Mouse (Mus musculus): ENCODE data around the gene Tmem114. TPM values are rescaled to one million over a fixed set of nuclear protein-coding genes. Genes with fewer than 3 reads are reported as not detected.

Gene Tmem114
- polyA plus RNA-seq, 1 experiment from 2014 or later: 0.40 TPM

DNA sequence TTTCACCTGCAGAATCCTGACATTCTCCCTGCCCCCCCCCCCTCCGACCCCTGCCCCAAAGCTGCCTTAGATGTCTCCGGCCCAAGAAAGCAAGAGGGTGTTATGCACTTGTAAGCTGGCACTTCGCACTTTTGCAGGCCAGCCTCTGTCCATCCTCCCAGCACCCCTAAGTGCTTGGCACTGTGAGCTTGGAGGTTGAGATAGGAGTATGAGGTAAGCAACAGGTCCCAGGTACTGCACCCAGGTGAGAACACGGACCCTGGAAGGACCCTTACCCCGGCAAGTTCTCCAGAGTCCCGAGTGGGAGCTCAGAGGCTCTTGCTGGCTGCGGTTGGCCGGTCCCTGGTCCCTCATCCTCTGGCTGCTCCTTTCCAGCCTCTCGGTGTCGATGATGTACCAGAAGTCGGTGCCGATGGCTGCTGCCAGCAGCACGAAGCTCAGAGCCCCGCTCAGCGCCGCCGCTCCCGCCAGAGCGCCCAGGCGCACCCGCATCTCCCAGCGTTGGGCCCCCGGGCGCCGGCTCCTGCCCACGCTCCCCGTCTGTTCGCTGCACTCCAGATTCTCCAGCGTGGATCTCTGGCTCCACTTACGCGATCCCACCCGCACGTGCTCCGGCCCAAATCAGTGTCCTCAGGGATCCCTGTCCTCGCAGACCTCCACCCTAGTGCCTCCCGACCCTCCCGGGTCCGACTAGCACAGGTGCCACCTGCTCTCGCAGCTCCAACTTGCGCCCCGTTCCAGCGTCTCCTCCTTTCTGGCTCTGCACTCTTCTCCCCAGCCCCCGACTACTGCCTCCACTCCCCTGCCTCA lies 570 bp downstream of the Tmem114 start:
- Histone ChIP-seq H3K27me3 (peaks cover 62% of the 10 kb centered on the region), H3K4me3 (peak overlapping the region; percentile 39), H3K27ac (replicated peaks) (no peak overlapping the region), H3K36me3 (no peaks in the 10 kb centered on the region), H3K4me2 (peak overlapping the region; percentile 64), H3K4me1 (replicated peaks) (peaks cover 11% of the 10 kb centered on the region), H3K9ac (peak overlapping the region; percentile 56), H3K9me3 (no peaks in the 10 kb centered on the region)
- 3% methylated on average over 43 of the region's 43 CpGs for WGBS
- 0 out of 2 replicates have a peak, but pooled peaks have one; percentile 19 for ATAC-seq (ENCODE audit: low read depth)

GRCm38 (mm10) chr16:8423626-8424114 lies 1.3 kb downstream of the Tmem114 start:
- Histone ChIP-seq H3K4me2 (no peak overlapping the region), H3K27ac (replicated peaks) (no peak overlapping the region), H3K4me1 (replicated peaks) (peaks cover 11% of the 10 kb centered on the region), H3K9me3 (no peaks in the 10 kb centered on the region), H3K4me3 (no peak overlapping the region), H3K27me3 (peaks cover 62% of the 10 kb centered on the region), H3K9ac (no peak overlapping the region), H3K36me3 (no peaks in the 10 kb centered on the region)
- WGBS: 39% methylated on average over 7 of the region's 7 CpGs
- ATAC-seq (ENCODE audit: low read depth): no peak

- no peak for ATAC-seq (ENCODE audit: low read depth)
- WGBS: 90% methylated on average over 4 of the region's 4 CpGs
- no peaks in the 10 kb centered on the region for H3K36me3 ChIP-seq
These were observed 4.1 kb downstream of the Tmem114 start for GRCm38 (mm10) chr16:8420842-8421241.

GRCm38 (mm10) chr16:8420381-8420780 lies 4.6 kb downstream of the Tmem114 start:
- H3K9me3 ChIP-seq: no peaks in the 10 kb centered on the region
- H3K4me1 ChIP-seq (replicated peaks): peaks cover 22% of the 10 kb centered on the region
- H3K27ac ChIP-seq (replicated peaks): no peak overlapping the region
- H3K4me3 ChIP-seq: no peak overlapping the region
- no peak overlapping the region for H3K4me2 ChIP-seq
- no peak overlapping the region for H3K9ac ChIP-seq
- ATAC-seq (ENCODE audit: low read depth): no peak
- peaks cover 38% of the 10 kb centered on the region for H3K27me3 ChIP-seq
- 69% methylated on average over 10 of the region's 10 CpGs for WGBS
- no peaks in the 10 kb centered on the region for H3K36me3 ChIP-seq

More at GRCm38 (mm10) chr16:8420842-8421241, 4.1 kb downstream of the Tmem114 start:
- Histone ChIP-seq H3K27ac (replicated peaks) (no peak overlapping the region), H3K4me3 (no peak overlapping the region), H3K4me2 (no peak overlapping the region), H3K27me3 (peaks cover 43% of the 10 kb centered on the region), H3K9me3 (no peaks in the 10 kb centered on the region), H3K4me1 (replicated peaks) (peaks cover 22% of the 10 kb centered on the region), H3K9ac (no peak overlapping the region)

GRCm38 (mm10) chr16:8419666-8420065 lies 5.3 kb downstream of the Tmem114 start:
- H3K36me3 ChIP-seq: no peaks in the 10 kb centered on the region
- H3K9ac ChIP-seq: no peak overlapping the region
- no peak overlapping the region for H3K4me2 ChIP-seq
- no peaks in the 10 kb centered on the region for H3K9me3 ChIP-seq
- H3K4me1 ChIP-seq (replicated peaks): peaks cover 19% of the 10 kb centered on the region
- 91% methylated on average over 8 of the region's 8 CpGs for WGBS
- H3K27me3 ChIP-seq: peaks cover 31% of the 10 kb centered on the region
- no peak overlapping the region for H3K27ac ChIP-seq (replicated peaks)
- no peak overlapping the region for H3K4me3 ChIP-seq
- ATAC-seq (ENCODE audit: low read depth): no peak

DNA sequence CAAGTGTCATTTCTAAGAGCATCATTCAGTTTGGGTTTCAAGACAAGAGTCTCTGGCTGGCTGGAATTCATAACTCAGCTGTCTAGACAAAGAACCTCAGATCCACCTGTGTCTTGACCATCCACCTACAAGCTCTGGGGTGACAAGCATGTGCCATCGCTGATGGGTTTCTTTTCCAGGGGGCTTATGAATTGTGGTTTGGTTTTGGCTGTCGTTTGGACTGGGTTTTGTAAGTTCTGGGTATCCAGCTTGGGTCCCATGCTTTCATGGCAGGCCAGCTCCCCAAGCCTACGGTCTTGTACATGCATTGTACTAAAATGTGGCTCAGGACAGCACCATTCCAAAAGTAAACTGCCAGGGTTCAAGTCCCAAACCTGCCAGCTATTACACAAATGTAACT lies 6.8 kb downstream of the Tmem114 start:
- WGBS: 88% methylated on average over 3 of the region's 3 CpGs
- no peak for ATAC-seq (ENCODE audit: low read depth)

GRCm38 (mm10) chr16:8417011-8417720 lies 7.8 kb downstream of the Tmem114 start:
- ATAC-seq (ENCODE audit: low read depth): peak; percentile 17; the same call in 1 of the 2 replicates
- H3K27me3 ChIP-seq: 0 out of 2 replicates have a peak, but pooled peaks cover 6% of the 10 kb centered on the region
- no peaks in the 10 kb centered on the region for H3K36me3 ChIP-seq
- H3K4me3 ChIP-seq: no peak overlapping the region
- peak overlapping the region; percentile 75 for H3K27ac ChIP-seq (replicated peaks)
- no peaks in the 10 kb centered on the region for H3K9me3 ChIP-seq
- no peak overlapping the region; the same call in 1 of the 2 replicates for H3K4me2 ChIP-seq
- WGBS: 38% methylated on average over 20 of the region's 20 CpGs
- peaks cover 11% of the 10 kb centered on the region for H3K4me1 ChIP-seq (replicated peaks)
- H3K9ac ChIP-seq: peak overlapping the region; percentile 26; the same call in 1 of the 2 replicates

More for the DNA sequence above, 6.8 kb downstream of the Tmem114 start:
- no peak overlapping the region for H3K27ac ChIP-seq (replicated peaks)
- no peaks in the 10 kb centered on the region for H3K9me3 ChIP-seq
- no peaks in the 10 kb centered on the region for H3K36me3 ChIP-seq
- peaks cover 11% of the 10 kb centered on the region for H3K4me1 ChIP-seq (replicated peaks)
- no peak overlapping the region for H3K9ac ChIP-seq
- H3K4me3 ChIP-seq: no peak overlapping the region
- peaks cover 16% of the 10 kb centered on the region for H3K27me3 ChIP-seq
- no peak overlapping the region for H3K4me2 ChIP-seq

DNA sequence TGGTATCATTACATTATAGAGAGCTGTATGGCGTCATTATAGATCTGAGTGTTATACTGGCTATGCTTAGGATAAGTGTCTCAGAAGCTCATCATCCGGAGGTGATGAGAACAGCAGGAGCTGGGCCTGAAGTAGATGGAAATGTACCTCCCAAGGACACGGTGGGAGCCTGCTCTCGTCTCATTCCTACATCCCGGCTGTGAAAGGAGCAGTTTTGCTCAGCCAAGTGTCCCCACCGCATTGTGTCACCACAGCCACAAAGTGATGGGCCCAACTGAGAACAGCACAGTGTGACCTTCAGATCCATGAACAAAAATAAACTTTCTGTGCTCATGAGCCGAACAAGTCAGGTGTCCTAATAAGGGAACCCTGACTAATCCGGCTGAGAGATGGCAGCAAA lies 8.9 kb downstream of the Tmem114 start:
- Histone ChIP-seq H3K4me1 (replicated peaks) (peaks cover 11% of the 10 kb centered on the region), H3K9ac (no peak overlapping the region), H3K27me3 (peaks cover 9% of the 10 kb centered on the region), H3K9me3 (no peaks in the 10 kb centered on the region), H3K27ac (replicated peaks) (no peak overlapping the region), H3K4me2 (no peak overlapping the region), H3K36me3 (no peaks in the 10 kb centered on the region), H3K4me3 (no peak overlapping the region)
- 79% methylated on average over 8 of the region's 8 CpGs for WGBS
- no peak for ATAC-seq (ENCODE audit: low read depth)

GRCm38 (mm10) chr16:8413441-8413840 lies 11.5 kb downstream of the Tmem114 start:
- H3K4me2 ChIP-seq: no peak overlapping the region
- H3K27me3 ChIP-seq: peaks cover 22% of the 10 kb centered on the region
- H3K9me3 ChIP-seq: no peaks in the 10 kb centered on the region
- no peak overlapping the region for H3K9ac ChIP-seq
- H3K27ac ChIP-seq (replicated peaks): no peak overlapping the region
- no peak overlapping the region for H3K4me3 ChIP-seq
- H3K36me3 ChIP-seq: no peaks in the 10 kb centered on the region
- ATAC-seq (ENCODE audit: low read depth): no peak
- 71% methylated on average over 8 of the region's 8 CpGs for WGBS
- H3K4me1 ChIP-seq (replicated peaks): peaks cover 11% of the 10 kb centered on the region

DNA sequence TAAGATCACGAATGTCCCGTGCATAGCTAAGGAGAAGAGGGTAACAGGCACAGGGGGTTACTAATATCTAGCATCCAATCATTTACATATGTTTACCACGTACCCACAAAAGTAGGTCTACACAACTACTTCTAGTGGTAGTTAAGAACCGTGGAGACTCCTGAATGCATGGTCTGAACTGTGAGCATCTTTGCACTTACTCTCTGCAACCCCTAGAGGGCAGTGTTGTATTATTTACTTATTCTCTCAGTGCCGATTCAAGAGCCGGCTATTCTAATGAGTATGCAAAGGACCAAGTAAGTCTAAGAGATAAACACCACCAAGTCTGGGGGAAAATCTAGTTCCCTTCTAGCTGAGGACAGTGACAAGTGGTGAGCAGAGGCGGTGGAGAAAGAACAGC lies 12.7 kb downstream of the Tmem114 start:
- Histone ChIP-seq H3K4me3 (no peak overlapping the region), H3K36me3 (no peaks in the 10 kb centered on the region), H3K9me3 (no peaks in the 10 kb centered on the region), H3K4me1 (replicated peaks) (peaks cover 6% of the 10 kb centered on the region), H3K9ac (no peak overlapping the region), H3K4me2 (no peak overlapping the region), H3K27ac (replicated peaks) (no peak overlapping the region), H3K27me3 (peaks cover 22% of the 10 kb centered on the region)
- ATAC-seq (ENCODE audit: low read depth): peak; percentile 74
- 5% methylated on average over 7 of the region's 7 CpGs for WGBS

DNA sequence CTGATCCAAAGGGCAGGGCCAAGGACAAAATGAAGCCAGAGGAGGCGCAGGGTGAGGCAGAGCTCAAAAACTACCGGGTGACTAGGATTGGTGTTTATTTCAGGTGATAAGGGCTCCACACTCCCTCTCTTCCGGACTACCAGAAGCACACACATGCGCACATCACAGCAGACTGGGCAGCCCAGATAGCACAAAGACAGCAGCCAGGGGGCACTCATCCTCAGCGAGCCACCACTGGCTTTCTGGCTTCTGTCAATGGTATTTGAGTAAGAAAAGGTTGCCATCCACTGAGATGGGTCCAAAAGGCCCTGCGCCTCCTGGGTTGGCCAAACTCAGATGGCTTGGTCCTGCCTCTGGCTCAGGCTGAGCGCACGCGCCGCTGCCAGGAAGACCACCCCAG lies 15.7 kb downstream of the Tmem114 start:
- peak overlapping the region; percentile 22; the same call in 1 of the 2 replicates for H3K9ac ChIP-seq
- no peak overlapping the region for H3K27ac ChIP-seq (replicated peaks)
- no peak for ATAC-seq (ENCODE audit: low read depth)
- no peaks in the 10 kb centered on the region for H3K36me3 ChIP-seq
- H3K4me3 ChIP-seq: no peak overlapping the region
- no peak overlapping the region for H3K4me2 ChIP-seq
- no peaks in the 10 kb centered on the region for H3K4me1 ChIP-seq (replicated peaks)
- 37% methylated on average over 10 of the region's 10 CpGs for WGBS
- no peaks in the 10 kb centered on the region for H3K9me3 ChIP-seq
- H3K27me3 ChIP-seq: peaks cover 22% of the 10 kb centered on the region

GRCm38 (mm10) chr16:8406708-8407107 lies 18.2 kb downstream of the Tmem114 start:
- no peak overlapping the region for H3K4me3 ChIP-seq
- H3K9ac ChIP-seq: no peak overlapping the region
- H3K4me1 ChIP-seq (replicated peaks): no peaks in the 10 kb centered on the region
- H3K36me3 ChIP-seq: no peaks in the 10 kb centered on the region
- no peak overlapping the region for H3K27ac ChIP-seq (replicated peaks)
- WGBS: under 1% methylated on average over 6 of the region's 6 CpGs
- peak; percentile 42; the same call in 1 of the 2 replicates for ATAC-seq (ENCODE audit: low read depth)
- H3K4me2 ChIP-seq: no peak overlapping the region
- peaks cover 18% of the 10 kb centered on the region for H3K27me3 ChIP-seq
- no peaks in the 10 kb centered on the region for H3K9me3 ChIP-seq

Measured in neural tube, embryonic 13.5 days (tissue).